Mouse (Mus musculus): Measurements from ENCODE around the gene Bmper. TPM values are rescaled to one million over a fixed set of nuclear protein-coding genes. Genes with fewer than 3 reads are reported as not detected.

Bmper gene
- polyA plus RNA-seq, 1 experiment, result 5.9 TPM

GRCm38 (mm10) chr9:23368124-23368523, 145.2 kb downstream of the Bmper start:
- DNase-seq (ENCODE audit: low read depth), result no peak

- DNase-seq (ENCODE audit: low read depth), result no peak
These were observed 152.0 kb downstream of the Bmper start for GRCm38 (mm10) chr9:23374789-23375460.

GRCm38 (mm10) chr9:23377831-23378730, 155.2 kb downstream of the Bmper start:
- DNase-seq (ENCODE audit: low read depth), result no peak

DNA sequence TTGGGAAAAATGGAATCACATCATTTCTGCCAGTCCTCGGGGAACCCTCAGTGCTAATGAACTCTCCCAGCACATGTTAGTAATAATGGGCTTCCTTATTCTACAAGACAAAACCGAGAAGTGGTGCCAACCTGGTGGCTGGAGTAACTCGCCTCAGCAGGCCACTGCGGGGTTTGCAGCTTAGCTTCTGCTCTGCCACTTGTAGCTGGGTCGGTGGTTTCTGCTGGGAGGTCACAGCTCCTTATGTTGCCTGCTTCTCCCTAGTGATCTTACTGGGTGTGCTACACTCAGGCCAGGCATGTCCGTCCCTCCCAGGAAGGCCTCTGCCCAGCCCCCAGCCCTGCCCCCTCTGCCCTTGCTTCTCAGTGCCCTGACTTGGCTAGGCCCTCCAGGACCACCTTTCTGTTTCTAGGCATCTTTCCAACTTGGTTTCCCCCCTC, 155.9 kb downstream of the Bmper start:
- DNase-seq (ENCODE audit: low read depth), result no peak

DNA sequence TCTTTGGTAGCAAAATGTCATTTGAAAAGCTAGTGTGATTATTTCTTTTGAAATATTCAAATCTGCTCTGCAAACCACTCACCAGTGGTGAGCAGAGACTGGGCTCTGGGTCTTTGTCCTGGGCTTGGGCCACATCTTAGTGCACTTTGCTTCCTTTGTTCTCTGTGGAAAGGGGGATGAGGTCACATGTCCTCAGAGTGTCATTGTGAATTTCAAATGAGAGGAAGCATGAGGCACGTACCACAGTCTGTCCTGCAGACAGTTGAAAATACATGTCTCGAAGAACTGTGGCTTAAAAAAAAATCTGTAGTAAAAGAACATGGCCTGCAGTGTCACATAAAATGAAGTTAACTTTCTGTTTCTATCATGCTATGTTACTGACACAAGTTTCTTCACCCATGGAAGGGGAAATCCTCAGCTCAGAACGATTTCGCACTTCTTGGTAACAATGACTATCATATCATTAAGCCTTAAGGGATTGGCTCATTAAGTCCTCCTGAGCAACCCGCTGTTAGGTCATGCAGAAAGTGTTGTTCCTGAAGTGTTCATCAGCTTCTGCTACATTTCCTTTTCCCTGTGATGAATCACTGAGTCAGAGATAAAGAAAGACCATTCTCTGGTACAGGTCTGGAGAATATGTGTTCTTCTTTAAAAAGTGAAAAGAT, 157.4 kb downstream of the Bmper start:
- DNase-seq (ENCODE audit: low read depth), result no peak

GRCm38 (mm10) chr9:23383291-23383690, 160.4 kb downstream of the Bmper start:
- DNase-seq (ENCODE audit: low read depth), result no peak

DNA sequence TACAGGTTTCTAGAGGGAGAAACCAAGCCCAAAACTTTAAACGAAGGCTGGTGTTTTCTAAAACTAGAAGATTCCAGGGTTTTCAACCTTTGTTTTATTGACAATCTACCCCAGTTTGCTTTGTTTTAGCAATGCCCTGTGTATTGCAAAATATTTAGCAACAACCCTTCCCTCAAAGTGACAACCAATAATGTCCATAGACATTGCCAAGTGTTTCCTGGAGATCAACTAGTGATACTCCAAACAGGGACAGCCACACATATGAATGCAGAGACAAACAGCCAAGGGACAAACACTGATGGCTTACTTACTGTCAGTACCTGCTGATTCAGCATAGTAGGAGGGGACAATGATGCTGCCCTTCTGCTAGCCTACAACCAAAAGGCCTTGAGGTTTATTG, 161.0 kb downstream of the Bmper start:
- no peak for DNase-seq (ENCODE audit: low read depth)

DNA sequence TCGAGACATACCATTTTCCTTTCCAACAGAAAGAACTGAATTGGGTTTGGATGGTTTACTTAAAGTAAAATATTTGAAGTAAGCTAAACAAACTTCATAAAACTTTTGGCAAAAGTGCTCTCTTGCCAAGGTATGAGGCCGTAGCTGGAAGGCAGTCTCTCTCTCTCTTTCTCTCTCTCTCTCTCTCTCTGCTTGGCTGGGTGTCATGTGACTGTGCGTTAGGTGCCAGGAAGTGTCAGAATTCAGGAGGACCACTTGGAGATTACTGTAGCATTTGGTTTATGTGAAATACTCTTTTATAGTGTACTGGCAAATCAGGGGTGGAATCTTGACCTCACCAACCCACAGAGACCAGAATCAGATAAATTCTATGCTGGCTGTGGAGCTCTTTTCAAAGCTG, 162.0 kb downstream of the Bmper start:
- DNase-seq (ENCODE audit: low read depth), result no peak

- no peak for DNase-seq (ENCODE audit: low read depth)
These were observed 163.3 kb downstream of the Bmper start for GRCm38 (mm10) chr9:23386201-23386600.

GRCm38 (mm10) chr9:23390118-23390517, 167.2 kb downstream of the Bmper start:
- DNase-seq (ENCODE audit: low read depth), result no peak

GRCm38 (mm10) chr9:23394652-23395317, 171.9 kb downstream of the Bmper start:
- no peak for DNase-seq (ENCODE audit: low read depth)

DNA sequence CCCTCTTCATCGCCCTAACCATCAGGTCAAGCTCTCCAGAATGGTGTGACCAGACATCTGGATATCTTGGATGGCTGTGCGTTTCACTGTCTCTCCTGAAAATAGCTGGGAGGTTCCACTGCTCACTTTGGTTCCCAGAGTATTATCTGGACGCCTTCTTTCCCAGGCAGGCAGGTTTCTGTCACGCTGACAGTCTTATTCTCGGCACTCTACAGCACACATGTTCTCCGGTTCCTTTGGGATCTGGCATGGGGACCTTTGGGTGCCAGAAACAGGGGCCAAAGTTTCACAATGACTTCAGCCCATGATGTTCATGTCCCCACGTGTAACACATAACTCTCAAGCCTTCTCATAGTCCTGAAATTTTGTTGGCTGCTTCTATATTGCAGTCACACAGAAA, 173.3 kb downstream of the Bmper start:
- DNase-seq (ENCODE audit: low read depth), result no peak

DNA sequence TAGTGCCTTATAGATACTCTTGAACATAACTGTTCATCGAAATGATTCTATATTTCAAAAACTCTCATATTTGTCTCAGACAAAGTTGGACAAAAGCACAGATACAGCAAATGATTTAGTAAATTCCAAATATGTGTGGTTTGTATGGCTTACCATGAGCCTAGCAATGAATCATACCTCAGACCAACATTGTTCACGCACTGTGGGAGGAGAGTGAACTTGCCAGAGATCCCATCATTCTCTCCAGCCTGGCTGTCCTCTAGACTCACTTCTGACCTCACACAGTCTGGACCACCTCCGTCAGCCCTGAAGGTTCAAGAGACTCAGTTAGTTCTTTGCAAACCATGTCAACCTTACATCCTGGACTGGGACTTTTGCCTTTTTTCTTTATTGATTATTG, 175.0 kb downstream of the Bmper start:
- no peak for DNase-seq (ENCODE audit: low read depth)

GRCm38 (mm10) chr9:23399638-23400284, 176.9 kb downstream of the Bmper start:
- no peak for DNase-seq (ENCODE audit: low read depth)

GRCm38 (mm10) chr9:23407416-23407815, 184.5 kb downstream of the Bmper start:
- DNase-seq (ENCODE audit: low read depth), result no peak

- no peak for DNase-seq (ENCODE audit: low read depth)
These were observed 185.3 kb downstream of the Bmper start for GRCm38 (mm10) chr9:23407935-23408781.

DNA sequence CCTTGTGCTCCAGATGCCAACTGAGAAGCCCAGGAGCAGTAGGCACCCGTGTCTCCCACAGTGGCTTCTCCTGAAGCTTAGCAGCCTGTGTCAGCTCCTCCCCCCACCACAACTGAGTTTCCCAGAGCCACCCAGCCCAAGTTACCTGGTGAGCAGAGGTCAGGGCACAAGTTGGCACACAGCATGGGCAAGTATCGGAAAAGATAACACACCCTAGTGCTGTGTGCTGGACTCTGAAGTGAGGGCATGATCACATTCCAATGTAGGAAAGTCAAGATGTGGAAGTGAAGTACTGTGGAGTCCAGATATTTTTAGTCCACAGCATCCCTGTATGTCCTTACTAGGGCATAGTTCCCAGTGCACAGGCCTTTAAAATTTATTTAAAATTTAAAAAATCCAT, 187.7 kb downstream of the Bmper start:
- no peak for DNase-seq (ENCODE audit: low read depth)

DNA sequence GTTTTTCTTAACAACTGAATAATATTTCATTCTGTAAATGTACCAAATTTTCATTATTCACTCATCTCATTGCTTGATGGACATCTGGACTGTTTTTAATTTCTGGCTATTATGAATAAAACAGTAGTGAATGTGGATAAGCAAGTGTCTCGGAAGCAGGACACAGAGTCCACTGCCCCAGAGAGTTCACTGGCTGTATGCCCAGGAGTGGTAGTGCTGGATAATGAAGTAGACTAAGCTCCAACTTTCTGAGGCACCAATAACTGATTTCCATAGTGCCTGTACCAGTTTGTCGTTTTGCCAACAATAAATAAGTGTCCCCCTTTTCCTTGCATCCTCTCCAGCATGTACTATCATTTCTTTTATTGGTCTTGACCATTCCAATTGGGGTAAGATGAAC, 190.1 kb downstream of the Bmper start:
- no peak for DNase-seq (ENCODE audit: low read depth)

DNA sequence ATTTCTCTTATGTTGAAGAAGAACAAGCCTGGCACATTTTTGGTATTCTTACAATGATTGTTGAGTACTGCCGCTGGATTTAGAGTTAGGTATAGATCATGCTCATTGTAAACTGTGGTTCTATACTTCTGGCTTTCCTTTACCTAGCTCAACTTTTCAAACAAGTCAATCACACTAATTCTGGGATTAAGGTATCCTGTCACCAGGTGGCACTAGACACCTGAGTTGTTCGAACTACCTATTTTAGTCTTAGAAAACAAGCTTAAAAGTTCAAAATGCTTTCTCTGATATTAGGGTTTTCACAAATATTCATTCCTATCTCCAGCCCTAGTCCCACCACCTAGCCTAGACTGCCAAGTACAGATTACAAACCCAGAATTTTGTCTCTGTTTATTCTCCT, 196.2 kb downstream of the Bmper start:
- no peak for DNase-seq (ENCODE audit: low read depth)

GRCm38 (mm10) chr9:23423748-23424147, 200.9 kb downstream of the Bmper start:
- no peak for DNase-seq (ENCODE audit: low read depth)

GRCm38 (mm10) chr9:23432631-23433030, 209.8 kb downstream of the Bmper start:
- no peak for DNase-seq (ENCODE audit: low read depth)

All from gonadal fat pad, adult 2 months (tissue).